Mouse (Mus musculus) kidney, postnatal 0 days (tissue): ENCODE results near the gene Apba2. TPM values are rescaled to one million over a fixed set of nuclear protein-coding genes. Genes with fewer than 3 reads are reported as not detected.
A peak's percentile ranks its signal among the peaks of the same experiment; 100 is the strongest.

Experiments
- ATAC-seq: fragments of 200-750 bp; cut with Nextera tagmentation; replicated peaks from 2 replicates; pipeline ENCODE4 v1.8.0; 2017; ENCODE audit warnings: low read depth, moderate number of reproducible peaks, moderate TSS enrichment, moderate library complexity; ENCODE audit not compliant: low FRiP score
- DNase-seq: peaks from one replicate; pipeline ENCODE4 v3.0.0-alpha.2; 2016; ENCODE audit warnings: low spot score
- H3K27ac ChIP-seq: fragments of 300-500 bp; sonication (generic); 2 replicates; pipeline ENCODE4 v1.5.1; 2014; ENCODE audit warnings: mild to moderate bottlenecking
- H3K27me3 ChIP-seq: fragments of 300-500 bp; sonication (generic); 2 replicates; pipeline ENCODE4 v1.6.1; 2014; ENCODE audit warnings: low read length, mixed read lengths; ENCODE audit not compliant: insufficient read depth
- H3K36me3 ChIP-seq: fragments of 300-500 bp; sonication (generic); 2 replicates; pipeline ENCODE4 v1.6.1; 2014; ENCODE audit warnings: low read length, mixed read lengths; ENCODE audit not compliant: insufficient read depth
- H3K4me1 ChIP-seq: fragments of 300-500 bp; sonication (generic); replicated peaks from 2 replicates; pipeline ENCODE4 v1.6.1; 2014; ENCODE audit warnings: antibody characterized with exemption, low read length, mixed read lengths; ENCODE audit not compliant: insufficient read depth
- H3K4me2 ChIP-seq: fragments of 300-500 bp; sonication (generic); 2 replicates; pipeline ENCODE4 v1.6.1; 2014; ENCODE audit warnings: mild to moderate bottlenecking, low read length, moderate library complexity, mixed read lengths
- H3K4me3 ChIP-seq: fragments of 300-500 bp; sonication (generic); replicated peaks from 2 replicates; pipeline ENCODE4 v1.5.1; 2014; ENCODE audit warnings: low read depth, low read length
- H3K9ac ChIP-seq: fragments of 300-500 bp; sonication (generic); 2 replicates; pipeline ENCODE4 v1.6.1; 2014; ENCODE audit warnings: low read depth, low read length
- H3K9me3 ChIP-seq: fragments of 300-500 bp; sonication (generic); replicated peaks from 2 replicates; pipeline ENCODE4 v1.6.1; 2016; ENCODE audit warnings: low read length, inconsistent platforms, mixed read lengths
- CTCF ChIP-seq: IDR thresholded peaks from 2 replicates; pipeline ENCODE4 v1.5.1; 2016; ENCODE audit warnings: antibody characterized with exemption, low read depth, mild to moderate bottlenecking, moderate library complexity
- WGBS: fragments of 180-500 bp; shearing (Covaris S2); extraction: QIAGEN DNeasy Blood & Tissue Kit; methylation state at CpG from one replicate; pipeline ENCODE4 v1.1.7; 2014; 5-methylcytosine and 5-hydroxymethylcytosine counted together
- polyA plus RNA-seq: library from polyadenylated mRNA; unstranded; fragments of >200 nt; fragmentation: Nextera tagmentation; extraction: Ambion mirVana; gene quantifications from 2 replicates; pipeline ENCODE4 v1.2.1, GENCODE M21; 2015

Gene Apba2
- polyA plus RNA-seq, 1 experiment from 2014 or later: 1.7 TPM

DNA sequence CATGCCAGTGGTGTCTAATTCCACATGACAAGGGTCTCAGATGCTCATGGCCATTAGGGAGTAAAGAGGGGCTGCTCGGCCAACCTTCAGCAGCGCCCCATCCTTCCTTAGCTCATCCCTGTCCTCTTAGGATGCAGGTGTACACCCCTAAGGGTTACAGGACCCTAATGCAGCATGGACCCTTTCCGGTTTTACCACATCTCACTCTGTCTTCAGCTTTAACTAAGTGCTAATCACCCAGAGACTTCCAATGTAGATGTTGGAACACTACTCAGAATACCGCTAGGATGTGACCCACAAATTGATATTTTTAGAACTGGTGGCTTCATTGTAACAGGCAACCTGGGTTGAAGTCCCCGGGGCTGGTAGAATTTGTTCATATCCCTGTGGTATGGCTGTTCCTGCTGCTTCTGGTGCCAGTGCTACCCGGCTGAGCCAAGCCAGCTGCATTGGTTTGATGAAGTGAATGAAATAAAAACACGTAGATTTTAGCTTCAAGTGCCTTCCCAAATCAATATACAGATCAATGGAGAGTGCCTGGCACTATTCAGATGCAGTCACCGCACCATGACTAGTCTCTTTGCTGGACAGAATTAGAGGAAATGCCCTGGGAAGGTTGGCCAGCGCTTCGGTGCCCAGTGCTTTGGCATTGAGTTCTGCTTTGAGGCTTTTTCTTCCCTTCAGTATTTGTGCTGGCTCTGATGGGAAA lies 178.4 kb downstream of the Apba2 start:
- no peak for ATAC-seq
- 92% methylated on average over 10 of the region's 10 CpGs for WGBS
- Histone ChIP-seq H3K4me3 (no peak overlapping the region), H3K4me1 (no peaks in the 10 kb centered on the region), H3K27ac (no peak overlapping the region), H3K9me3 (no peaks in the 10 kb centered on the region), H3K9ac (no peak overlapping the region), H3K27me3 (no peaks in the 10 kb centered on the region), H3K36me3 (no peaks in the 10 kb centered on the region), H3K4me2 (no peak overlapping the region)
- no peak for TF ChIP-seq CTCF
- DNase-seq: no peak

DNA sequence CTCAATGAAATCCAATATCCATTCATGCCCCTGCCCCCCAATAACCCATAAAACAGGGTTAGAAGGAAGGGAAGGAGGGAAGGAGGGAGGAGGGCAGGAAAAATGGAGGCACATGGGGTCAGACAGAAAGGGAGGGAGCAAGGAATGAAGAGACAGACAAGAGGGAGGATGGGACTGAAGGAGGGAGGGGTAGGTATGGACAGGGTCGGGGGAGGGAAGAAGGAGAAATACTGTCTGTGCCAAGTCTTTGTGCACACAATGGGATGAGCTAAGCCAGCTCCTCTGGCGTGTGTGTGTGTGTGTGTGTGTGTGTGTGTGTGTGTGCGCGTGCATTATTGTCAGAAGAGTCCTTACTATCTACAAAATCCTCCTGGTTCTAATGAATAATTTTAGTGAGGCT lies 183.4 kb downstream of the Apba2 start:
- Histone ChIP-seq H3K27me3 (no peaks in the 10 kb centered on the region), H3K4me3 (no peak overlapping the region), H3K27ac (no peak overlapping the region), H3K9me3 (no peaks in the 10 kb centered on the region), H3K4me2 (no peak overlapping the region), H3K9ac (no peak overlapping the region), H3K36me3 (no peaks in the 10 kb centered on the region), H3K4me1 (no peaks in the 10 kb centered on the region)
- DNase-seq: no peak
- no peak for ATAC-seq
- TF ChIP-seq CTCF: no peak
- WGBS: 57% methylated on average over 4 of the region's 4 CpGs

DNA sequence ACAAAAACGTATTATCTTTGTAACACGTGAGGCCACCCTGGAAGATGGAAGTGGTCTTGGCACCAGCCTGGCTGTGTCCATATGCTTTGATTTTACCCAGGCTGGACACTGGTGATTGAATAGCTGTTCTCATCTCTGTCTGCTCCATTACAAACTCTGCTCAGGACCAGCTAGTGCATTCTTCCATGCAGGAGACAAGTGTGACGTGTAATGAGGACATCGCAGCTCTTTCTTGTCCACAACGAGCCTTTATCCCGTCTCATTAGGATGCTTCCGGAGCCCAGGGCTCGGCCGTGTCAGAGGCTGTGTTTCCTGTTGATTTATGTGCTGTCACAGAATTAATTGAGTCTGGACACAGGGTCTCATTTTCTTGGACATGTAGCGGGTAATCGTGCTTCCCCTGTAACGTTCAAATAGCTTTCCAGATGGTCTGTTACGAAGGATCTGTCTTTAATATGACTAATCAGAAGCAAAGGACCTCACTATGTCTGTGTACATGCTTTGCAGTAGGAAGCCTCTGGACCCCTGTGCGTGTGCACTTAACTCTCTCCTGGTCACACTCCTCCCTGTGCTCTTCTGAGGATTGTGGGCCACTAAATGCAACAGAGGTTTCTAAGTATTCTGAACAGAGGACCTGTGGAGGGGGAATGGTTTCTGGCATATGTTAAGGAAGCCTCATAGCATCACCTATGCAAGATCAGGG lies 186.8 kb downstream of the Apba2 start:
- H3K27ac ChIP-seq: no peak overlapping the region
- ATAC-seq (no peak), DNase-seq (peak; percentile 20)
- no peaks in the 10 kb centered on the region for H3K36me3 ChIP-seq
- H3K4me2 ChIP-seq: no peak overlapping the region
- 15% methylated on average over 14 of the region's 14 CpGs for WGBS
- no peak for TF ChIP-seq CTCF
- H3K4me3 ChIP-seq: no peak overlapping the region
- no peak overlapping the region for H3K9ac ChIP-seq
- no peaks in the 10 kb centered on the region for H3K9me3 ChIP-seq
- no peaks in the 10 kb centered on the region for H3K27me3 ChIP-seq
- H3K4me1 ChIP-seq: no peaks in the 10 kb centered on the region

GRCm38 (mm10) chr7:64691831-64692230 lies 190.3 kb downstream of the Apba2 start:
- no peaks in the 10 kb centered on the region for H3K4me1 ChIP-seq
- no peak overlapping the region for H3K4me3 ChIP-seq
- no peak for TF ChIP-seq CTCF
- no peaks in the 10 kb centered on the region for H3K27me3 ChIP-seq
- no peak for ATAC-seq
- no peaks in the 10 kb centered on the region for H3K36me3 ChIP-seq
- no peaks in the 10 kb centered on the region for H3K9me3 ChIP-seq
- no peak overlapping the region for H3K9ac ChIP-seq
- no peak overlapping the region for H3K4me2 ChIP-seq
- DNase-seq: no peak
- H3K27ac ChIP-seq: no peak overlapping the region
- WGBS: 91% methylated on average over 2 of the region's 2 CpGs

- Histone ChIP-seq H3K9ac (no peak overlapping the region), H3K36me3 (no peaks in the 10 kb centered on the region), H3K4me3 (no peak overlapping the region), H3K27ac (no peak overlapping the region), H3K4me2 (no peak overlapping the region), H3K4me1 (no peaks in the 10 kb centered on the region), H3K9me3 (no peaks in the 10 kb centered on the region), H3K27me3 (no peaks in the 10 kb centered on the region)
- DNase-seq (no peak), ATAC-seq (no peak)
- 91% methylated on average over 6 of the region's 6 CpGs for WGBS
- TF ChIP-seq CTCF: no peak
Observed at GRCm38 (mm10) chr7:64694937-64695336, 193.4 kb downstream of the Apba2 start.

GRCm38 (mm10) chr7:64696521-64697281 lies 195.2 kb downstream of the Apba2 start:
- WGBS: 73% methylated on average over 14 of the region's 14 CpGs
- Histone ChIP-seq H3K9me3 (no peaks in the 10 kb centered on the region), H3K4me2 (no peak overlapping the region), H3K27me3 (no peaks in the 10 kb centered on the region), H3K4me3 (no peak overlapping the region), H3K27ac (no peak overlapping the region), H3K36me3 (no peaks in the 10 kb centered on the region), H3K9ac (no peak overlapping the region), H3K4me1 (no peaks in the 10 kb centered on the region)
- no peak for TF ChIP-seq CTCF
- DNase-seq: no peak
- ATAC-seq: no peak
